Mouse (Mus musculus) embryonic facial prominence, embryonic 10.5 days (tissue): ENCODE data around the gene Gfod1. TPM values are rescaled to one million over a fixed set of nuclear protein-coding genes. Genes with fewer than 3 reads are reported as not detected.

Source experiments
- DNase-seq: peaks from one replicate; pipeline ENCODE4 v3.0.0-alpha.2; 2017; ENCODE audit warnings: low spot score
- H3K27ac ChIP-seq: fragments of 300-500 bp; sonication (generic); replicated peaks from 2 replicates; pipeline ENCODE4 v1.5.1; 2016; ENCODE audit warnings: mild to moderate bottlenecking
- H3K27me3 ChIP-seq: fragments of 300-500 bp; sonication (generic); replicated peaks from 2 replicates; pipeline ENCODE4 v1.6.1; 2016; ENCODE audit warnings: low read depth, mild to moderate bottlenecking; ENCODE audit not compliant: poor library complexity, severe bottlenecking
- H3K36me3 ChIP-seq: fragments of 300-500 bp; sonication (generic); replicated peaks from 2 replicates; pipeline ENCODE4 v1.6.1; 2016; ENCODE audit warnings: mild to moderate bottlenecking, moderate library complexity
- H3K4me1 ChIP-seq: fragments of 300-500 bp; sonication (generic); 2 replicates; pipeline ENCODE4 v1.6.1; 2016
- H3K4me3 ChIP-seq: fragments of 300-500 bp; sonication (generic); 2 replicates; pipeline ENCODE4 v1.5.1; 2016; ENCODE audit warnings: mild to moderate bottlenecking, moderate library complexity
- H3K9me3 ChIP-seq: fragments of 300-500 bp; sonication (generic); 2 replicates; pipeline ENCODE4 v1.6.1; 2016; ENCODE audit warnings: mild to moderate bottlenecking
- WGBS: fragments of 180-500 bp; shearing (Covaris S2); methylation state at CpG from one replicate; pipeline ENCODE4 v1.1.7; 2016; 5-methylcytosine and 5-hydroxymethylcytosine counted together
- polyA plus RNA-seq: library from polyadenylated mRNA; unstranded; fragments of >200 nt; fragmentation: Nextera tagmentation; extraction: Ambion mirVana; gene quantifications from 2 replicates; pipeline ENCODE4 v1.2.1, GENCODE M21; 2016

Gene Gfod1
- polyA plus RNA-seq, 1 experiment from 2014 or later: 0.40 TPM

GRCm38 (mm10) chr13:43295684-43296083 is 8.3 kb downstream of the Gfod1 start:
- H3K9me3 ChIP-seq: no peaks in the 10 kb centered on the region
- no peak for DNase-seq

DNA sequence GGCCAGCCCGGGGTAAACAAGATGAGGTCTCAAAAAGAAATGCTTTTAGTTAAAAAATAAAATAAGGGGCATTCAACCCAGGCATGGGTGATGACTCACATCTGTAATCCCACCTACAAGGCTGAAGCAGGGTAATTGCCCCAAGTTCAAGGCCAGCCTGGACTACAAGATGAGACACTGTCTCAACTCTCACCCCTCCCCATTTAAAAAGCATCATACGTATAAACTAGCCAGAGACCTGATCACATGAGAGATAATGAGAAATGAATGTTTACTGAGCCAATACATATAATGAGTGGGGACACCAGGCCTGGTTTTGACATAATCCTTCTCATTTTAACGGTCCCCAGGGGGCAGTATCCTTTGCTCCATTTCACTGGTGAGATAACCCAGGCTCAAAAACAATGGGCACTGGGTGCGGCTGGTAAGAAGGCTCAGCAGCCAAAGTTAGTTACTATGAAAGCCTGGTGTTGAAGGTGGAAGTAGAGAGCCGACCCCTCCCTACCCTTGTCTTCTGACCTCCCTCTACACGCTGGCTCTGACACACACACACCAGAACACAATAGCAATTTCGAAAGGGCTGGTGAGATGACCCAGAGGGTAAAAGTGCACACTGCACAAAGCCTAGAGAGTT is 8.9 kb downstream of the Gfod1 start:
- H3K9me3 ChIP-seq: no peaks in the 10 kb centered on the region
- DNase-seq: no peak
- 69% methylated on average over 7 of the region's 7 CpGs for WGBS
- H3K4me1 ChIP-seq: no peaks in the 10 kb centered on the region
- no peaks in the 10 kb centered on the region for H3K36me3 ChIP-seq
- H3K27me3 ChIP-seq: peaks cover 38% of the 10 kb centered on the region
- no peak overlapping the region for H3K27ac ChIP-seq
- H3K4me3 ChIP-seq: no peak overlapping the region

More at GRCm38 (mm10) chr13:43295684-43296083, 8.3 kb downstream of the Gfod1 start:
- Histone ChIP-seq H3K27me3 (peaks cover 44% of the 10 kb centered on the region), H3K36me3 (no peaks in the 10 kb centered on the region), H3K27ac (no peak overlapping the region), H3K4me1 (peaks cover 4% of the 10 kb centered on the region; the same call in 1 of the 2 replicates), H3K4me3 (no peak overlapping the region)
- 90% methylated on average over 7 of the region's 7 CpGs for WGBS

- Histone ChIP-seq H3K27me3 (peaks cover 20% of the 10 kb centered on the region), H3K9me3 (no peaks in the 10 kb centered on the region), H3K4me1 (peaks cover 15% of the 10 kb centered on the region), H3K36me3 (no peaks in the 10 kb centered on the region), H3K27ac (no peak overlapping the region), H3K4me3 (no peak overlapping the region)
- DNase-seq: no peak
- WGBS: 75% methylated on average over 4 of the region's 4 CpGs
These were observed 11.1 kb downstream of the Gfod1 start for GRCm38 (mm10) chr13:43292892-43293291.

DNA sequence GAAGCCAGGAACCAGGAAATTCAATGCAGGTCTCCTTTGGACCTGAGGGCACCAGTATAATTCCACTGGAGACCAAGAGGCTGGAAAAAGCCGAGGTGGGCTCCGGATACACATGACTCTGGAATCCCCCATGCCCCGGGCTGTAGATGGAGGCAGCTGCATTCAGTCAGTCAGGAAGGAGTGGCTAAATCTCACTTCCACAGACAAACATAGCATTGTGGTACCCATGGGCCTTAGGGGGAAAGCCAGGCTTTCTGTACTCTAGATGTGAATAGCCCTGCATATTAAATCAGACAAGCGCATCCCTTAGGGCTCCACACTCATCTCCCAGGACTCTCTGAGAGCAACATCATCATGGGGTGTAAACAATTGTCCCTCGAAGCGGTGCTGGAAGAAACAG is 14.9 kb downstream of the Gfod1 start:
- WGBS: 50% methylated on average over 6 of the region's 6 CpGs
- Histone ChIP-seq H3K4me1 (peaks cover 19% of the 10 kb centered on the region), H3K27me3 (no peaks in the 10 kb centered on the region), H3K4me3 (no peak overlapping the region), H3K27ac (peak overlapping the region; percentile 52), H3K36me3 (no peaks in the 10 kb centered on the region), H3K9me3 (no peaks in the 10 kb centered on the region)
- DNase-seq: peak; percentile 51

GRCm38 (mm10) chr13:43288444-43288843 is 15.5 kb downstream of the Gfod1 start:
- Histone ChIP-seq H3K9me3 (no peaks in the 10 kb centered on the region), H3K4me1 (peaks cover 19% of the 10 kb centered on the region), H3K36me3 (no peaks in the 10 kb centered on the region), H3K27me3 (no peaks in the 10 kb centered on the region), H3K27ac (peak overlapping the region; percentile 8; the same call in 1 of the 2 replicates), H3K4me3 (no peak overlapping the region)
- WGBS: 58% methylated on average over 4 of the region's 4 CpGs
- no peak for DNase-seq

GRCm38 (mm10) chr13:43288026-43288425 is 15.9 kb downstream of the Gfod1 start:
- no peaks in the 10 kb centered on the region for H3K27me3 ChIP-seq
- H3K27ac ChIP-seq: peak overlapping the region; percentile 8; the same call in 1 of the 2 replicates
- no peak overlapping the region for H3K4me3 ChIP-seq
- H3K36me3 ChIP-seq: no peaks in the 10 kb centered on the region
- 30% methylated on average over 5 of the region's 5 CpGs for WGBS
- H3K9me3 ChIP-seq: no peaks in the 10 kb centered on the region
- no peak for DNase-seq
- H3K4me1 ChIP-seq: peaks cover 19% of the 10 kb centered on the region

- Histone ChIP-seq H3K27me3 (no peaks in the 10 kb centered on the region), H3K27ac (no peak overlapping the region), H3K9me3 (no peaks in the 10 kb centered on the region), H3K36me3 (no peaks in the 10 kb centered on the region), H3K4me3 (no peak overlapping the region), H3K4me1 (peaks cover 19% of the 10 kb centered on the region)
- 79% methylated on average over 7 of the region's 7 CpGs for WGBS
- no peak for DNase-seq
These were observed 17.1 kb downstream of the Gfod1 start for GRCm38 (mm10) chr13:43286836-43287235.

DNA sequence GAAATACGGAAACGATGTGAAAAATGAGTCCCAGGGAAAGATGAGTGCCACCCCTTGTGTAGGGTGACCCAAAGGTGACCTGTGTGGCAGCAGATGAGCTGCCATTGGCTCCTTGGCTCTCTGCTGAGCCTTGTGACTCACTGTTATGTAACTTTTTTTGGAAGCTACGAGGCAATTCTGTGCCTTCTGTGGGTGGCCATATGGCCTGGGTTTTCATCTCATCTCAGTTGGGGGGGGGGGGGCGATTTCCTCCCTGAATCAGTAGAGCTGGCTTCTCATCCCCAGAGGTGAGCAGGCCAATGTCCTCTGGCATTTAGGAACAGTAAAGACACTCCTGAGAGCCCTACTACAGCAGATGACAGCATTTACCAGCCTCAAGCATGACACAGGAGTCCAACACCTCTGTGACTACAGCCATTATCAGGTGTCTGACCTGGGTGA is 19.2 kb downstream of the Gfod1 start:
- Histone ChIP-seq H3K4me3 (no peak overlapping the region), H3K4me1 (peaks cover 19% of the 10 kb centered on the region), H3K27me3 (no peaks in the 10 kb centered on the region), H3K36me3 (no peaks in the 10 kb centered on the region), H3K27ac (no peak overlapping the region), H3K9me3 (no peaks in the 10 kb centered on the region)
- no peak for DNase-seq
- WGBS: 69% methylated on average over 4 of the region's 4 CpGs

- H3K36me3 ChIP-seq: peaks cover 3% of the 10 kb centered on the region; the same call in 1 of the 2 replicates
- no peak overlapping the region for H3K4me3 ChIP-seq
- WGBS: 84% methylated on average over 14 of the region's 14 CpGs
- peaks cover 36% of the 10 kb centered on the region for H3K27me3 ChIP-seq
- DNase-seq: no peak
- peaks cover 21% of the 10 kb centered on the region for H3K4me1 ChIP-seq
- H3K9me3 ChIP-seq: 0 out of 2 replicates have a peak, but pooled peaks cover 3% of the 10 kb centered on the region
- no peak overlapping the region for H3K27ac ChIP-seq
These were observed 30.1 kb downstream of the Gfod1 start for GRCm38 (mm10) chr13:43273906-43274305.

- H3K4me1 ChIP-seq: peaks cover 32% of the 10 kb centered on the region
- H3K27me3 ChIP-seq: peaks cover 43% of the 10 kb centered on the region
- H3K27ac ChIP-seq: no peak overlapping the region
- 0 out of 2 replicates have a peak, but pooled peaks cover 3% of the 10 kb centered on the region for H3K9me3 ChIP-seq
- no peak for DNase-seq
- peaks cover 3% of the 10 kb centered on the region; the same call in 1 of the 2 replicates for H3K36me3 ChIP-seq
- WGBS: 84% methylated on average over 13 of the region's 13 CpGs
- no peak overlapping the region for H3K4me3 ChIP-seq
These were observed 31.5 kb downstream of the Gfod1 start for GRCm38 (mm10) chr13:43272303-43273135.

- no peak for DNase-seq
- no peaks in the 10 kb centered on the region for H3K9me3 ChIP-seq
- H3K4me1 ChIP-seq: peaks cover 32% of the 10 kb centered on the region
- no peaks in the 10 kb centered on the region for H3K36me3 ChIP-seq
- no peak overlapping the region for H3K4me3 ChIP-seq
- H3K27ac ChIP-seq: no peak overlapping the region
- 84% methylated on average over 9 of the region's 9 CpGs for WGBS
- H3K27me3 ChIP-seq: peaks cover 43% of the 10 kb centered on the region
These were observed 32.5 kb downstream of the Gfod1 start for GRCm38 (mm10) chr13:43271481-43271880.

- Histone ChIP-seq H3K27ac (no peak overlapping the region), H3K36me3 (no peaks in the 10 kb centered on the region), H3K9me3 (no peaks in the 10 kb centered on the region), H3K27me3 (peaks cover 43% of the 10 kb centered on the region), H3K4me1 (peaks cover 33% of the 10 kb centered on the region), H3K4me3 (no peak overlapping the region)
- DNase-seq: no peak
- WGBS: 69% methylated on average over 10 of the region's 10 CpGs
These were observed 33.8 kb downstream of the Gfod1 start for GRCm38 (mm10) chr13:43270220-43270597.
